Mouse (Mus musculus): ENCODE measurements around the gene Osgin1.
A peak's percentile ranks its signal among the peaks of the same experiment; 100 is the strongest.

Osgin1 gene

DNA sequence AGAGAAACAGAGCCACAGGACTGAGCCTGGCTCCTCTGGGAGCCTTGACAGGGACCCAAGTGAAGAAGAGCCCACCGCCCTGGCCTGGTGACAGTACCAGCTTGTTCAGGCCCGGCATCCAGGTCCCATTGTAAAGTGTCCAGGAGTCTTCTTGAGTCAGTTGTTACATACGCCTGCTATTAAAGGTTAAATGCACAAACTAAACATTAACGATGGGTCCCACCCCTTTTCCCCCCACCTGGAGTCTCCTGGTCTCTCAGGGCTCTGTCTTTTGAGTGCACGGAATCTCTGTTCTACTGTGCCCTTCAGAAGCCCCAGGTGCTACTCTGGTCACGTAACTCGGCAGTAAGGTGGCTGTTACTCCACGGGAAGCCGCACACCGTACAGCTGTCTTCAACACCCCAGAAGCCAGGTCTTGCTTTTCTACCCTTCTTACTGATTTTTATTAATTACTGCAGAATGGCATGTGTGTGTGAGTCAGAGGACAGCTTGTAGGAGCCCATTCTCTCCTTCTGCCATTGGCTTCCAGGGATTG lies 9.7 kb upstream of the Osgin1 start:
- no peak for ATAC-seq (ENCODE audit: low TSS enrichment)

DNA sequence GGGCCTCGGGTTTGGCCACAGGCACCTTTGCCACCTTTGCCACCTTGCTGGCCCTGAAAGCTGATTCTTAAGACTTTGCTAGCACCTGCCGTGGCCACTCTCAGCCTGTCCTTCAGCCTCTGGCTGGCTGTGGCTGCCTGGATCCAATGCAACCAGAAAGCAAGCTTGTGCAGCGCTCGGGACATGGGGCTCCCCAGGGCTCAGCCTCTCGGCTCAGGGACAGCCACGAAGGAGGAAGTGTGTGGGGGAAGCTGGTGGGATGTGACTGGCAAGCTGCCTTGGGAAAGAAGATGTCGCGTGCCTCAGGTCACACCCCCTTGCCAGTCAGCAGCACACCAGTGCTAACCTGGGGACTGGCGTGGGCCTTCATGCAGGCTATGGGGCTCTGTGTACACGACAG lies 9.2 kb upstream of the Osgin1 start:
- ATAC-seq (ENCODE audit: low TSS enrichment): no peak

DNA sequence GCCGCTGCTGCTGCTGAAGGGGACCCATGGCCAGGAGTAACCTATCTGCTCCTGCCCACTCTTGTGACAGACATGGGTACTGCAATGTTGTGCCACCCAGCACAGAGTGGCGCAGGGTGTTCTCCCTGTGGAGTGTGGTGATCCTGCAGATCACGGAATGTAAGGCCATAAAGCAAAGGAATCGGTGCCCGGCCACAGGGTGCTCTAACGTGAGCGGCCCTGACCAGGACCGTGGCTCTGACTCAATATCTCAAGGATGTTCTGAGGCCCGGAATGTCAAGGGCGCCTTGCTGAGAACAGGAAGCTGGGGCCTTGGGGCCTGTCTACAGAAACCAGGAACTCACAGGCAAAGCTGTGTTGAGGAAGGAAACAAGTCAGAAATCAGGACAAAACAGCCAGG lies 8.4 kb upstream of the Osgin1 start:
- ATAC-seq (ENCODE audit: low TSS enrichment): no peak

DNA sequence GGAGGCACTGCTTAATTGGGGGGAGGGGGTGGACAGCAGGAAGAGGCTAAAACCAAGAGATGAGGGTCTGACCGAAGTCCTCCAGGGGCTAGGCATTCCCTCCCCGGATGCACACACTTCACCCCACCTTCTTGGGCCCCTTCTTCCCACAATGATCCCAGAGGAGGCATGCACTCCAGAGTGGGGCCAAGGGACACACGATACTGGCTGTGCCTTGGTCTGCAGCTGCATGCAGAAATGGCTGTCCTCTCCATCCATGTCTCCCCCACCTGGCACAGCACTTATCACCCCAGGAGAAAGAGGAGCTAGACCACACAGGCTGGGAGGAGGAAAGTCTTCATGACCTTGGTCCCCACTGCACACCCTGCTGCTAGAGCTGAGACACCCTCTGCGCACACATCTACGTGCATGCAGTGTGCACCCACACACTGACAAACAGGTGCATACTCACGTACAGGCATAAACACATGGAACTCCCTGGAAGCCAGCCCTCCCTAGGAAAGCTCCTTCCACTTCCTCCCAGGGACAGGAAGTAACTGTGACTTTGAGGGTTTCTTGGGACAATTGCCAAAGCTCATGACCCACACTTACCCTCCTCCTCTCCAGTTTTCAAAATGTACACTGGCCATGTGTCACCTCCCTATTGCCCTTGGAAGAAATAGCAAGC lies 7.7 kb upstream of the Osgin1 start:
- no peak for ATAC-seq (ENCODE audit: low TSS enrichment)

DNA sequence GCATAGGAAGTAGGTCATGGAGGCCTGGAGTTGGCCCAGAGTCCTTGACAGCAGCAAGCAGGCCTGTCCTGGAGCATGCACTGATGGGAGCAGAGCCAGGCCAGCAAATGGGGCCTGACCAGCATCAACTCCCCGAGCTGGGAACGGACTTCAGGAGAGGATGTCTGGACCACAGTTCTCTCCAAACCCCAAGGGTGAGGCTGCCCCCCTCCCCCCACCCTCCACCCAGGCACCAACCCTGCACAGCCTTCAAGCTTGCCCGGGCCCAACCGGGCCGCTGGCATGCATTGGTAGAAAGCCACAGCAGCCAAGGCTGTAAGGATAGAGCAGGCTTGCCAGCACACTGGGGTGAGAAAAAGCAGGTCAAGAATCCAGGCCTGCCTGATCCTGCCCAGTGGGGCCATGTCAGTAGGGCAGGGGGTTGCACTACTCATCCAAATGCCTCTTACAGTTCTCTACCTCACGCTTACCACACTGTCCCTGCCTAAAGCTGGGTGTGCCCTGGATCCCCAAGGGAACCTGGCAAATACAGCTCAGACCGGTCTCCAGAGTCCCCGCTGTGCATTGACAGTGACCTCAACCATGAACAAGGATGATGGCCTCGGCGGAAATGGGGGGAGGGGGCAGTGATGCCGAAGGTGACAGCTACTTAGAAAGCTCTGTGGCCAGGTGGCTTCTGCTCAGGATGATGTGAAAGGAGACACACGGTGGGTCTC lies 6.1 kb upstream of the Osgin1 start:
- no peak for ATAC-seq (ENCODE audit: low TSS enrichment)

DNA sequence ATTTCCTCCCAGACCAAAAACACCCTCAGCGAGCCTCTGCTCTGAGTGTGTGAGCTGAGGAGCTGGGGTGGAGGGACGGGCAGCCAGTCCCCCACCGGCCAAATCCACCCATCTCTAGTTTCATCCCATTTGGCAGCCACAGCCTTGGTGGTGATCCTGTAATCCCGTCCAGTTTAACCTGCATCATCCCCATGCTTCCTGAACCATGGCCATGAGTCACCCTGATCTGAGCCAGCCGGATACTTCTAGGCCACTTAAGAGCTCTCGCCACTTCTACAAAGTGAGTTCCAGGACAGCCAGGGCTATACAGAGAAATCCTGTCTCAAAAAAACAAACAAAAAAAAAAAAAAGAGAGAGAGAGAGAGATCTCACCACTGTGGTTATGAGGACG lies 5.6 kb upstream of the Osgin1 start:
- no peak for ATAC-seq (ENCODE audit: low TSS enrichment)

DNA sequence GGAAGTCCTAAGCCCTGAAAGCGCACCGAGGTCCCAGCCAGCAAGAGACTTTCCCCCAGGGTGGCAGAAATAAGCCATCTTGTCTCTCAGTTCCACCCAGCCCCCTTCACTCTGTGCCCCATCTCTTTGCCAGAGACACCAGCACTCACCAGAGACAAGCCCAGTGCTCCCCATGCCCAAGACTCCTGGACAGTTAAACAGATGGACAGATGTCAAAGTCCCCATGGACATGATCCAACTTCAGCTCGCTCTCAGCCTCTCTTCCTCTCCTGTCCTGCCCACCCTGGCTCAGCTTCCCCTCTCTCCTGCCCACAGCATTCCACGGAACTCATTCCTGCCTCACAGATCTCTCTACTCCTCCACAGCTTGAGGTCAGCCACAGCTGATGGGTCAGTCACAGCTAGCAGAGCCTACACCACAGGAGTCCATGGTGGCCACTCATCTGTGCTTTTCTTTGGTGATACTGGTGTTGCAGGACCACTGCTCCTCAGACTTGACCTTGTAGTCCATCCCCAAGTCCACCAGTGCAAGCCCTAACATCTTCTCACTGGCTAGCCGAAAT lies 5.1 kb upstream of the Osgin1 start:
- ATAC-seq (ENCODE audit: low TSS enrichment): no peak

DNA sequence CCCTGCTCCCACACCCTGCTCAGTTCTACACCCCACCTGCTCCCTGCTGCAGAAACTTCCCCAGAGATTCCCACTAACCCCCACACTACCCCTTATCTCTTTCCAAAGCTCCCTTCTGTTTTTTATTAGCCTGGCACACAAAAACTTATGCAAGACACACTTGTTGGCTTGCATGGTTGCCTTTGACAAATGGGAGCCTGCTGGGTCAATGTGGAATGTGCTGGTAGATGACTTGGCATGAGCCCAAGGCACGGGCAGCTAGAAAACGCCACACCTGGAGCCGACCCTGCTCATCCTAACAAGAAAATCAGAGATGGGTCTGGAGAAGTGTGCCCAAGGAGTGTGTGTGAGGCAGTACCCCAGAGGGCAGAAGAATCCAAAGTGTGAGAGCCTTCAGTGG lies 4.4 kb upstream of the Osgin1 start:
- no peak for ATAC-seq (ENCODE audit: low TSS enrichment)

DNA sequence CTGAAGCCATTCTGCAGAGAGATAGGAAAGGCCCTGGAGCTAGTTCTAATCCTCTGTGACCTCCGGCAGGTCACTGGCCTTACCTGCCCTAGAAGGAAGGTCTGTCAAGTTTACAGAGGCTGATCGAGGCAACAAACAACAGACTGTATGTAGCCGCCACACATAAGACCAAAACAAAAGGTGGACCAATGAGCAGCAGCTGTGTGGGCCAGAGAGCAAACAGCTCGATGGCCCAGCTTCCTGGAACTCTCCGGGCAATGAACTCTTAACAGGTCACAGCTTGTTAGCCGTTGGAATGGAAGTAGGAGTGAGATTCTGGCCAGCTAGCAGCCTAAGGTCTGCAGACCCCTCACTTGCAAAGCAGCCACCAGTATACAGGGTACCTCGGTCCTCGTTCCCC lies 3.7 kb upstream of the Osgin1 start:
- no peak for ATAC-seq (ENCODE audit: low TSS enrichment)

DNA sequence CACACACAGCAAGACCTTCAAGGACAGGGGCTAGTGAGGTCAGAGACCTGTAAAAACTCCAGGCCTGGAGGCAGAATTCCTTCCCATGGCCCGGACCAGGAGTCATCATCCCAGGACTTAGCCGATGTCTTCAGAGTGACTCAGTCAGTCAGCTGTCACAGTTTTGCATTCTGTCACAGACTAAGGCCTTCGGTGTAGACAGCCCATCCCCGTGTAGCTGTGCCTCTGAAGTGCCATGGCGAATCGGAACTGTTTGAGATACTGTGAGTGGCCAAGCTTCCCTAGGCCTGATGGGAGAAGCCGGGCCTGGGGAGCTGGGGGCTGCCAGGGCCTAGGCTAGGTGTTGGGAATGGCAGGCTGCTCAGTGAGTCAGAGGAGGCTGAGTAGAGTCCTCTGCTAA lies 3.2 kb upstream of the Osgin1 start:
- no peak for ATAC-seq (ENCODE audit: low TSS enrichment)

DNA sequence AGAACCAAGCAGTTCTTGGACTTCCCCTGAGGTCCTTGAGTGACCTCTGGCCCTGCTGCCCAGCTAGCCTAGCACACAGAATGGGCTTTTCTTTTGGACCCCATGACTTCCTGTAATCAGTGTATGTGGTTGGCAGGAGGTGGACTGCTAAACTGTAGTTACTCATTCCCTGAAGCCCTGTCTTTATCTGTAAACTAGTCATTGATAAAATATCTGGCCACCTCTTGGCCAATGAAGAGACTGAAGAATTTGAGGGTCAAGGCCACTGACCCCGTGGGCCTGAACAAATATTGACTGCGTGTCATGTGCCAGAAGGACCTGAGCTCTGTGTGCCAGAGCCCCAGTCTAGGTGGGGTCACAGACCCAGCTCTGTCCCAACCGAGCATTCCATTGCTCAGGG lies 1.6 kb upstream of the Osgin1 start:
- ATAC-seq (ENCODE audit: low TSS enrichment): no peak

DNA sequence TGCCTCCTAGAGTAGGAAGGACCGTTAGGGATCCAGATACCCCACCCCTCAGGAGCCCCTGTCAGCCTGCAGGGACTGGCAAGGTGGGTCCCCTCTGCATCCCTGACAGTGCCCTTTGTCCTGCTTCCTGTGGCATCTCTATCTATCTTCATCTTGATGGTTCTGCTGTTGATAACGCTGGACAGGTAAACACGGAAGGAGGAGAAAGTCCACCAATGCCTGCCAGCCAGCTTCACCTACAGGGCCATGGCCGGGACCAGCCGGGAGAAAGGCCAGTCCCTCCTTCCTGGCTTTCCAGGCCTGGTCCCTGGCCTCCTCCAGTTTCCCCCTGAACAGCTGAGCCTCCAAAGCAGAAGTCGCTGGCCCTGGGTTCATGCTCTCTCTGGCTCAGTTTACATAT lies 645 bp downstream of the Osgin1 start:
- ATAC-seq (ENCODE audit: low TSS enrichment): no peak

DNA sequence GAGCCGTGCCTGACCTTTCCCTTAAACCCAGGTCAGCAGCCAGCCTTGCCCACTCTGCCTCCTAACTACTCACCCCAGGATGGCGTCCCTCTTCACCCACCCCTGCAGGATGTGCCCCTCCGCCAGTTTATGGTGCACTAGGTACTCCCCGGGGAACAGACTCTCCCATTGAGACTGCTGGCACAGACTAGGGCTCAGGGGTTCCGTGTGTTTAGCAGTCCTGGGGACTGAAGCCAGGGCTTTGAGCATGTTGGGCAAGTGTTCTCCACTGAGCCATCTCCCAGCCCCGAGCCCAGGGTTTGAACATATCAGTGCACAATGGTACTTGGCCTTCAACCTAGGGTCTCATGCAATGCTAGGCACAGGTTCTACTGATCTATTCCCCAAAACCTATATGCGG lies 1.6 kb downstream of the Osgin1 start:
- no peak for ATAC-seq (ENCODE audit: low TSS enrichment)

DNA sequence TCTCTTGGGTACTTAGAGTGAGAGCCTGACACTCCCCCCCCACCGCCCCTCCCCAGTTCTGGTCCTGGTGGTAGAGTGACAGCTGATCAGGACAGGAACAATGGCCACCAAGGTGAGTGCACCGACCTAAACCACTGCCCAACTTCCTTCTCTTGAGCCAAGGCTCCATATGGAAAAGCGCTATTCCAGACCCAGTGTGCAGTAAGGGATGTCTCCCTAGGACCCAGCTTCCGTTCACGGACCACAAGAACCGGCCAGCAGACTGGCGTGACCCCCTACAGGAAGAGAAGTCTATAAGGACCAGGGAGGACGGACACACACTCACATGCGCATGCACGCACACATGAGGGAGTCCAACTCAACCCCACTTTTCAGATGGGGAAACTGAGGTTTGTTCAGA lies 2.4 kb downstream of the Osgin1 start:
- ATAC-seq (ENCODE audit: low TSS enrichment): no peak

DNA sequence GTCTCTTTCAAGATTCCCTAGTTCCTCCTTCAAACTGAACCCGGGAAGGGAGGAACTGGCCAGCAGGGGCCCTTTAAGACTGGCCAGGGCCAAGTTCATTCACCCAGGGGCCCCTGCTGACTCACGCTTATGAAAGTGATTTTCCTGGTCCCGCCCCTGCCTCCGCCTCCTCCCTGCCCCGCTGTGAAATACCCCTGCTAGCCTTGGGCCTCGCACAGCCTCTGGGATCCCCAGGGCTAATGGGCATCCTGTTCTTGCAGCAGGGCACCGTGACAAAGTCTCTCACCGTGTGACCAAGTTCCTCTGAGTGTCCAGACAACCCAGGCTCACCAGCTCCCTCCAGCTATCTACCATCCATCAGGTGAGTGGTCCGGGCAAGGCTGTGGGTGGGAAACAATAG lies 3.0 kb downstream of the Osgin1 start:
- no peak for ATAC-seq (ENCODE audit: low TSS enrichment)

DNA sequence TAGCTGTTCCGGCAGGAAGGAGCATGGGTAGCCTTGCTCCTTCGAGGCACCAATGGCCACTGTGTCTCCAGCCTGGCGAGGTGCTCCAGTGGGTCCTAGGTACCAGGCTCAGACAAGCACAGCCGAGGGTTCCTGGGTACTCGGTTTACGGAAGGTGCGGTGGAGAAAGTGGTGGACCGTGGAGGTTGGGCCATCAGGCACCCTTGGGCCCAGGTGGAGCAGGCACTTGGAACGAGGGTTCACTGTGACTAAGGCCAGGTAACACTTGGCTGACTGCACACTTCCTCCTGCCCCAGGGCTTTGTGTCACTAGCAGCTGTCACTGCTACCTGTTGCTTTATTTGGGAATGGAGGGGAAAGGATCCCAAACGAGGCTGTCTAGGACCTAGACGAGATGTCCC lies 3.6 kb downstream of the Osgin1 start:
- ATAC-seq (ENCODE audit: low TSS enrichment): no peak

DNA sequence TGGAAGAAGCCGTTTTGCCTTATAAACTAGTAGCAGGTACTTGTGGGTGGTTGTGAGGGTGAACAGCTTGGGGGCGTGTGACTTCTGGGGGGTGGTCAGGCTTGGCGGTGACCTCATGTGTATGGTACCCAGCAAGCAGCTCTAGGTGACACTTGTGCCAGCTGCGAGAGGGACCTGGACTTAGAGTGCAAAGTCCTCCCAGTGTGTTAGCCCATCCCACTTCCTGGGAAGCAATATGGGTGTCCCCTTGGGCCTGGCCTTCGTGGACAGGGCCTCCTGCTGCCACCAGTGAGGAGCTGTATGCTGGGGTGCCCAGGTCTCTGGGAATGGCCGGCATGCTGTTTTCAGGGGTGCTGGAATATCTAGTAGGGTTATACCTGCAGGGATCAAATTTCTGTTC lies 5.0 kb downstream of the Osgin1 start:
- no peak for ATAC-seq (ENCODE audit: low TSS enrichment)

DNA sequence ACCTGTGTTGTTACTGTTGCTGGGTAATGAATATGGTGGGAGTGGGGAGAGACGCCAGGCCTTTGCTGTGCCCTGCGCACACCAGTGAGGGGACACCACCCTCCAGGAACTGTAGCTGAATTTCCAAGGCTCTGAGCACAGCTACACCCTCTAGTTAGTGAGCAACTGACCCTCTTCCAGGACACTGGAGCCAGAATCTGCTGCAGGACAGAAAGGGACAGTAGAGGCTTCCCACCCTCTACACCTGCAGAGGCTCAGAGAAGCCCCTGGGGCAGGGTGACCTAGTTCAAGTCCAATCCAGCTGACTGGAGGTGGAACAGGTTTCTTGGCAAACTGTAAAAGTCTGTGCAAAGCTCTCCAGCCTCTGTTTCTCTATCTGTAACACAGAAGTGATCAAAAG lies 5.5 kb downstream of the Osgin1 start:
- no peak for ATAC-seq (ENCODE audit: low TSS enrichment)

DNA sequence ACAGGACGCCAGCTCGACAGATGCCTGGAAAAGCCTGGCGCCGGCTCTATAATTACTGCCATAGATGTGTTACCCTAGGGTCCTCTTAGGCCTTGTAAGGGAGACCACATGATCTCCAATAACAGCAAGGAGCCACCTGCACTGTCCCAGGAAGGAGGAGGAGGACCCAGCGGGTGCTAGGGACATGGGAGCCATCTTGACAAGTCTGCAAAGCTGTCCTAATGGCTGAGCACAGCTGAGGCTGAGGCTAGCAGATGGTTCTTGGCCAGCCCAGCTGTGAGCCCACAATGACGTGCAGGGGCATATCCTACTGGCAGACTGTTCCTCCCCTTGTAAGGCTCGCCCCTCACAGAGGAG lies 5.9 kb downstream of the Osgin1 start:
- ATAC-seq (ENCODE audit: low TSS enrichment): no peak

DNA sequence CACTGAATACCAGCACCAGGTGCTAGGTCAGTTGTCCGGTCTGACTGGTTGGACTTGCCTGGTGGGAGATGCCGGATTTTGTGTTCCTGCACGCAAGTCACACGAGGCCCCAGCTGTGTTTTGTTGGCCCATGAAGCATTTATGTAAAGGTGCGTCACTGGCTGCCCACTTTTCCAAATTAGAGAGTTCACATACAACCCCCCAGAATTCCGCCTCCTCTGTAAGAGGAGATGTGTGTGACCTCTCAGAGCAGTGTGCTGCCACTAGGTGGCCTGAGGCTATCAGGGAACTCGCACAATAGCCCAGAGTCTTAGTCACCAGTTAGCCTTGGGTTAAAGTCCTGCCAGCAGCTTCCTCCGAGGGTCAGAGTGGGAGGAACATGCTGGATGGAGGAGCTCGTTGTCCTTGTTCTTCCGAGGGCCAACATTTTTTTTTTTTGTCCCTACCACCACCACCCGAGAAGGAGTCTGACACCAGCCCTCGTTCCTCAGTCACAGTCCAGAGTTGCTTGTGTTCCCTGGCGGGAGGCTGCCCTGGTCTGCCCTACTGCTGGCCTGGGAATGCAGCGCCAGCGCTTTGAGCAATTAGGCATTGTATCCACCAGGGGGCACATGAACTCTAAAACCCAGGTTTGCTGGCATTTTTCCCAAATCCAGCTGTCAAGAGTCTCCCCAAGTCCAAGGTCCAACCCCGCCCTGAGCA lies 6.5 kb downstream of the Osgin1 start:
- peak; percentile 62 for ATAC-seq (ENCODE audit: low TSS enrichment)

DNA sequence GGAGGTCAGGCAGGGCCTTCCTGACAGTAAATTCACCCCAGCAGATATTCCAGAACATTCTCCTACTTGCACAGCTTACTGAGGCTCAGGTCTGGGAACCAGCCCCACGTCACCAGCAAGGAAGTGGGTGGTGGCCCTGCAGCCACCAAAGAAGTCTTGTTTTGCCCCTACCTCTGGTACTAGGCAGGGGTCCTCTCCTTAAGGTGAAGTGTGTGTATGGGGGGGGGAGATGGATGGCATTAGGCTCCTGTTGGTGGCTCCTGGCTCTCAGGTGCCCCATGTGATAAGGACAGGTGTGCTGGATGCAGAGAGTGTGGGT lies 7.0 kb downstream of the Osgin1 start:
- ATAC-seq (ENCODE audit: low TSS enrichment): 0 out of 2 replicates have a peak, but pooled peaks have one; percentile 8

DNA sequence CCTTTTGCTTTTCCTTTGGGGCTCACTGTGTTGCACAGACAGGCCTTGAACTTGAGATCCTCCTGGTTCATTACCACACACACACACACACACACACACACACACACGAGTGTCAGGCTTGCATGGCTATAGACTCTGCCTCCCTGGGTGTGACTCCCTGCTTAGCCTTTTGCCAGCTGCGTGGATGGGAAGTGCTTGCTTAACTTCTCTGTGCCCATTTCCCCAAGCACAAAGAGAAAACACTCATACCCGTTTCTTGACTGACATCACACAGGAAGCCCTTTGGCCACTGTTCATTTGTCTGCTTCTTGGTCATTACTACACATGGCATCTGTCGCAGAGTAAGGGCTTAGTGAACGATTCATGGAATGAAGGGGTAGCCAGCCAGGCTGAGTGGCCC lies 8.1 kb downstream of the Osgin1 start:
- ATAC-seq (ENCODE audit: low TSS enrichment): no peak

DNA sequence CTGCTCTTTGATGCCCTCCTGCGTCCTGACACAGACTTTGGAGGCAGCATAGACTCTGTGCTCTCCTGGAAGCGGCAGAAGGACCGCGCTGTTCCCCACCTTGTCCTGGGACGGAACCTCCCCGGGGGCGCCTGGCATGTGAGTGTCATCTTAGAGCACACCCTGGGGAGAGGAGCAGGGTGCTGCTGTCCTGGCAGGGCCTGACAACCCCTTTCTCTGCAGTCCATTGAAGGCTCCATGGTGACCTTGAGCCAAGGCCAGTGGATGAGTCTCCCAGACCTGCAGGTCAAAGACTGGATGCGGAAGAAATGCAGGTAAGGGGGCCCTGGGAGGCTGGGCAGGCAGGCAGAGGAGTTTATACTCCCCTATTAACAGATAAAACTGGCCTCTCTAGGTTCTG lies 9.0 kb downstream of the Osgin1 start:
- no peak for ATAC-seq (ENCODE audit: low TSS enrichment)

Data from frontal cortex, adult (tissue).